Mouse (Mus musculus): ENCODE data around the gene Runx2.

Runx2 gene

DNA sequence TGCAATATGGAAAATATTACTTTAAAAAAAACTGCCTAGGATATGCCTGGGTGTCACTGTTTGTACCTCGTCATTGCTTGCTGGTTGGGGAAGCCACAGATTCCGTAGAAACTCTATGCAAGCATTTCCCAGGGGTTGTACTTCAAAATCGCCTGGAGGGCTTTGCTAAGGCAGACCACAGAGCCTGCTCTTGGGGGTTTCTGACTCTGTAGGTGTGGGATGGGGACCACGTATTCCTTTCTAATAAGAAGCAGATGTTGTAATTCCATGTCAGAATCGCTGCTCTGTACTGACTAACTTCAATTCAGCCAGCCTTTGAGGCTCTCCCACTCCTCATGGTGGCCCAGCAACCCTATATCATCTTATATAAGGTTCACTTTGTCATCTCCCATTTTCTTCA, 46.1 kb downstream of the Runx2 start:
- no peak for DNase-seq (ENCODE audit: low spot score in 2 of 2)

DNA sequence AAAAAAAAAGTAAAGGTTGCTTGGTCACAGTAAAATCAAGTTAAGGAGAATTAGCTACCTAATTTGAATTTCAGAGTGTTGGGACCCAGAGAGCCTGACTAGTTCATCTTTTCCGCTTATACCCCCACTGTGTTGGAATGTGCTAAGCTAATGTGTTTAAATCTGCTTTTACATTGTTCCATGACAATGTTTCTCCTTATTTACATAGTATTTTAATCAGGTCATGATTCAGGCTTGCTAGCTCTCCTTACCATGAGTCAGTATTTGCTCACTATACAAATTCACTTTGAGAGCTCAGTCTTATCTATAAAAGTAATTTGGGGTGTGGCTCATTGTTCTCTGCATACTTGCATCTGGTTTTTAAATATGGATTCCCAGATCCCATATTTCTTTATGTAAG, 47.2 kb downstream of the Runx2 start:
- DNase-seq (ENCODE audit: low spot score in 2 of 2), result no peak

GRCm38 (mm10) chr17:44766975-44767374, 47.6 kb downstream of the Runx2 start:
- DNase-seq (ENCODE audit: low spot score in 2 of 2), result no peak

DNA sequence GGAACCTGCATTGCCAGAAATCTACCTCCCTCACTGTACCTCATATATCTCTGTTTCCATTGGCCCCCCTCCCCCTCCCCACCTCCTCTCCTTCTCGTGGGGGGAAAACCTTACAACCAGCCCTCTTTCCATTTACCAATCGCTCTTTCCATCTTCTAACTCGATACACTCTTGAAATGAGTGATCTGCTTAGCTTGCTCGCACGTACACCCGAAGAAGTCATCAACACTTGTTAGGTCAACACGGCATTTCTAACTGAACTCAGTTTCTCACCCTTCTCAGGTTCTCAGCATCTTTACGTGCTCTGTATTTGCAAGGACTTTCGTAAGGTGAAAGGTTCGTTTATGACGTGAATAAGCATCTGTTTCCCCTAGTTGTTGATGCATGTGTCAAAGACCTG, 48.3 kb downstream of the Runx2 start:
- DNase-seq (ENCODE audit: low spot score in 2 of 2), result no peak

- DNase-seq (ENCODE audit: low spot score in 2 of 2), result no peak
These were observed 69.2 kb downstream of the Runx2 start for GRCm38 (mm10) chr17:44745378-44745777.

- no peak for DNase-seq (ENCODE audit: low spot score in 2 of 2)
These were observed 70.8 kb downstream of the Runx2 start for GRCm38 (mm10) chr17:44743780-44744179.

GRCm38 (mm10) chr17:44742246-44742645, 72.4 kb downstream of the Runx2 start:
- DNase-seq (ENCODE audit: low spot score in 2 of 2), result no peak

DNA sequence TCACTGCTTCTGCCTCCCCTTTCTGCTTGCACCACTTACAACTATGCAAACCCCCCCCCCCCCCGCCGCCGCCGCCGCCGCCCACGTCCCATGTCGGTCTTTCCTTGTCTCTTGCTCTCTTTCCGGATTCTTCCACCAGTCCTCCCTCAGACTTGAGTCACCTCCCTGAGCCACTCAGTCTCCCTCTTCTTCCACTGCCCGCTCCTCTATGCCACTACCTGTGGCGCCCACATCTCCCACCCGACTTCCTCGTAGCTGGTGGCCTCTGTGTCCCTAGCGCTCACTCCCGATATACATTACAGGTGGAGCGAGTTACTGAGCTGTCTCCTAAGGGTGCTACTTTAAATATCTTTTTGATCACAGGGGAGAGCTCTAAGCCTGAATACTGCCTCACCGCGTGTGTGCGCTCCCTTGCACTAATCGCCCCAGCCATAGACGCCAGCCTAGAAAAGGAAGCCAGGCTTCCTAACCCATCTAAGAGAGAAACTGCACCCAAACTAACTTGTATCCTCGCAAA, 76.4 kb downstream of the Runx2 start:
- DNase-seq (ENCODE audit: low spot score in 2 of 2), result no peak

DNA sequence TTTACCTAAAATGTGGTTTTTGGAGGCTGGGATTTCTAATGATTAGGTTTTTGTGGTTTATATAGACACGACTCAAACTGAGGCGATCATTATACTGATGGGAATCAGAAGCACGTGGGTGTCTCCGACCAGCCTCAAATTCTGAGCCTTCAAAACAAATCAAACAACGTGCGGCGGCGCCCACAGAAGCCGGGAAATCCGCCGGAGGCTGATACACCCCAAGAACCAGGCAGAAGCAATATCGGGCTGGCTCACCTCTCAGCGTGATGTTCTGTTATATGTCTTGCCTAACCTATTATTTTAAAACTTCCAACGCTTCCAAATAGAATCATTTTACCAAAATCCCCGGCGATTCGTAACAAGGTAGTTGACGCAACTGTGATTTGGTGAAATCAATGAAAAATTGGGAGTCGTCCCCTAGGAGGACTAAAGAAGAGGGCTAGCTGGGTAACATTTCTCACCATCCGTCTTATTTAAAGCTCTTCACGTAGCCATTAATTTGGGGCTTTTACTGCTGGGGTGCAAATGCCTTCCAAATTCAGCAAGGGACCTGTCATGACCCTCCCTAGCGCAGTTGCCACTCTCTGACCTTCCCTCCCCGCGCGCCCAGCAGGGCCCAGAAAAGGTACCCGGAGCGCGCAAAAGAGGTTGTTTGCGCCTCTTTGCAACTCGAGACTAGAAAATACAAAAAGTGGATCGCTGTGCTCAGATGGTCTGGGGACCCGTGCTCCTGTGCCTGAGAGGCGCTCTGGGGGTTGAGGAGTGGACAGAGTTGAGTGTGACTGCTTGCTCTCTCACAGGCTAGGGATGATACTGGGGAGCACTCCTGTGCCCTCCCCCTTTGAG, 77.1 kb downstream of the Runx2 start:
- DNase-seq (ENCODE audit: low spot score in 2 of 2), result no peak

DNA sequence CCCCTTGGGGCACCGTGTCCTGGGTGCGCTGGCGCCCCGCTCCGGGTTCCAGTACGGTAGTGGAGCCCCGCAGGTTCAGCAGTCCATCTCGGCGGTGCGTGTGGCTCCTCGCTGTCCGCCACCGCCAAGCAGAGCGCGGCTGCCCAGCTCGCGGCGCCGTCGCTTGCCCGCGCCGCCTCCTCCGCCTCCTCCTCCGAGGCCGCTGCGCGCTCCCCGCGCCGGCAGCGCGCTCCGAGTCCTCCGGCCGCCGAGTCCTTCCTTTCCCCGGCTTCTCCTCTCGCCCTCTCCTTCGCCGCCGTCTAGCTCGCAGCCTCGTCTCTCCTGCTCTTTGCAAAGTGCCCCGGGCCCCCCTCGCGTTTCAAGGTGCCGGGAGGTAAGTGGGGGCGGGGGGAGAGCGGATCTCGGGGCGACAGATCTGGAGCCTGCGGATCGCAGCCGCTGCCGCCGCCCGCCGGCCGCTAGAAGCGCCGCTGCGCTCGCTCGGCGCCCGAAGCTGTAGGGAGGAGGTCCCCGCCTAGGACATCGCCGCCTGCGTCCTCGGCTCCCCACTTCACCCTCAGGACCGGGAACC, 78.5 kb downstream of the Runx2 start:
- DNase-seq (ENCODE audit: low spot score in 2 of 2), result peak; percentile 19 to 31

DNA sequence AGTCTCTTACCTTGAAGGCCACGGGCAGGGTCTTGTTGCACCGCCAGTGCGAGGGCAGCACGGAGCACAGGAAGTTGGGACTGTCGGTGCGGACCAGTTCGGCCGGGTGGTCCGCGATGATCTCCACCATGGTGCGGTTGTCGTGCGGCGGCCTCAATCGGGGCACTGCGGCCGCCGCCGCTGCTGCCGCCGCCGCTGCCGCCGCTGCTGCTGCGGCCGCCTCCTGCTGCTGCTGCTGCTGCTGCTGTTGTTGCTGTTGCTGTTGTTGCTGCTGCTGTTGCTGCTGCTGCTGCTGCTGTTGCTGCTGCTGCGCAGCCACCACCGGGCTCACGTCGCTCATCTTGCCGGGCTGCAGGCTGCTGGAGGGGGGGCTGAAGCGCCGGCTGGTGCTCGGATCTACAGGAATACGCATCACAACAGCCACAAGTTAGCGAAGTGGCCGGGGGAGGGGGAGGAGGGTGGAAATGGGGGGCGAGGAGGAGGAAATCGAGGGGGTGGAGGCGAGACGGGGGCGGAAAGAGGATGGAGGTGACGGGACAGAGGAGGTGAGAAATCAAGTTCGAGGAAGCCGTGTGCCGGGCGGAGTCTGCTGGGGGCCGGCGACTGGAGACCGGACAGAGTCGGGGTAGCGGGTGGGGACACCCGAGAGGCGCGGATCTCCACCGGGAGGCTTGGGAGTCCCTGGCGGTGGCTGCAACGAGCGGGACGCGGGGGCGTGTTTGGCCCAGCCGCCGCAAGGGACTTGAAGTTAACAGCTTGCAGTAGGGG, 79.2 kb downstream of the Runx2 start:
- peak; percentile 13 to 17 for DNase-seq (ENCODE audit: low spot score in 2 of 2)

DNA sequence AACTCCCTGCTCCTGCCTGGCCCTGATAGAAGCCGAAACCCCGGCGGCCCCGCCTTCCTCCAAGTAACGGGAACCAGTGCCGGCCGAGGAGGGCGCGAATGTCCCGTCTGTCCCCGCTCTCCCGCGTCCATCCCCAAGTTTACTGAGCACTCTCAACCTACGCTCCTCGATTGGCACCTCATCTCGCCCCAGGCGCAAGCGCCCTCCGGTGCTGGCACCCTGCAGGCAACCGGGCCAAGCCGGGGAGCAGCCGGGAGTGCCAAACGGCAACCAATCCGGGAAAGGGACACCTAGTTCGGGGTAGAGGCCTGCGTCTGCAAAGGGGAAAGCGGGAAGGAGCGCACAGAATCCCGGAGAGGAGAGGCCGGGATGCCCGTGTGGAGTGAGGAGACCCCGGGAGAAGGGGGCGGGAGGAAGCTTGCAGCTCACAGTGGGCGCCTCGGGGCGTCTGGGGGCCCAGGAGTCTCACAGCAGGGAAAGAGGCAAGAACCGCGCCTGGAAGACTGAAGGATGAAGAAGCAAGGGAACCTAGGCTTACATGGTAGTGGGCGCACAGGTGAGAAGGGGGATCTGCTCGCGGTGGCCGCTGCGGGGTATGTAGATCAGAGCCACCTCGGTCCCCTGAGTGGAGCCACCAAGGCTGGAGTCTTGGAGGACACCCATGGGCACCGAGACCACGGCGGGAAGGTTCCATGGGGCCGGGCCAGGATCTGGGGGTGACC, 79.9 kb downstream of the Runx2 start:
- peak; percentile 7 to 14 for DNase-seq (ENCODE audit: low spot score in 2 of 2)

DNA sequence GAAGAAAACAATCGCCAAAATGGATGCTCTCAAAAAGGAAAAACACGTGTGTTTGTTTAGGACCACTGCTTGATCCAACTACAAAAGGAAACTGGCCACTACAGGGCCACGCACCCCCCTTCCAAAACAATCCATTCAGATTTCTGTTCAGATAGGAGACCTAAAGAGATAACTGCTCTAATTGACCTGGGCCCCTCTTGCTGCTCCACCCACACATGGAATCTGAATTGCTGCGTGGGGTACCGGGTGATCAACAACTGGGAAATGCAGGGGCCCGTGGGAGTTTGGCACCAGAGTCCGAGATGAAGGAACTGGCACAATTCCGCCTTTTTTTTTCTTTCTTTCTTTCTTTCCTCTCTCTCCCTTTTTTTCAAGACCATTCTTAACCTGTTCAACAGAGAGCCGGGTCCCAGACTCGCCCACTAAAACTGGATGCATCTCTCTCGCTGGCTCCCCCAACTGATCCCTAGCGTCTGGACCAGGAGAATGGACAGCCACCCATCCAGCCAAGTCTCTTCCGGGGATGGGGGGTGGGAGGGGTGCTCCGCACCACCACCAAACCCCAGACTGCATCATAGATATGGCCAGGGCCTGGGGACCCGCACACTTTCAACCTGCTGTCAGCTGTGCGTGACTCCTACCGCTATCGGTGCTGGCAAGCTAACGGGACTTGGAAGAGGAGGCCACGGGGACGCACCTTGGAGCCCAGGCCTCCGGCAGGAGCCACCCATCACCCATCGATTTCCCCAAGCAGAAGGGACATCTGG, 80.9 kb downstream of the Runx2 start:
- DNase-seq (ENCODE audit: low spot score in 2 of 2), result no peak

DNA sequence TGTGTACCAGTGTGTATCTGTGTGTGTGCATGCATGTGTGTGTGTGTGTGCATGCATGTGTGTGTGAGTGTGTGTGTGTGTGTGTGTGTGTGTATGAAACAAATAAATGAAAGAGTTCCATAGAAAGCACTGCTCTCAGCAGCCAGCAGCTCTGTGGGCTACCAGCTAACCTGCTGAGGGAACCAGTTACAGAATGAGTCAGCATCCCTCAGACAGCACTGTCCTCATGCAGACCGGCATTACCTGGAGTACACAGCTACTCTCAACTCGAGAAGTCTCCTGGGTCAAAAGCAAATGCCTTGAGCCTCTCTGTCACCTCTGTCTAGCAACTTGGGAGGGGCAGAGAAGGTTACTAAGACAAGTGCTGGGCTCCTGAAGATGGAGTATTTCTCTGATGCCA, 86.1 kb downstream of the Runx2 start:
- no peak for DNase-seq (ENCODE audit: low spot score in 2 of 2)

DNA sequence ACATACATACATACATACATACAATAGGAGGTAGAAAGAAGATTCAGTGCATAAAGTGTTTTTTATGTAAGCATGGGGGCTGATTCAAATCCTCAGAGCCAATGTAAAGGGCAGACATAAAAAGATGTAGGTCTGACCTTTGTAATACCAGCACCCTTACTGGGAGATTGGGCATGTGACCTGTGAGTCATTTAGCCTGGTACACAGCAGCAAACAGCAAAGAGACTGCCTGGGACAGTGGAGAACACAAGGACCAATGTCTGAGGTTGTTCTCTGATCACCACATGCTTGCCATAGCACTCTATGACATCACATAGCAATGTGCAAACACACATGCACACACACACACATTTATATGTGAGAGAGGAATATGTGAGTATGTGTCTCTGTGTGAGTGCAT, 86.9 kb downstream of the Runx2 start:
- no peak for DNase-seq (ENCODE audit: low spot score in 2 of 2)

- DNase-seq (ENCODE audit: low spot score in 2 of 2), result no peak
These were observed 89.7 kb downstream of the Runx2 start for GRCm38 (mm10) chr17:44724805-44725480.

GRCm38 (mm10) chr17:44724255-44724654, 90.3 kb downstream of the Runx2 start:
- no peak for DNase-seq (ENCODE audit: low spot score in 2 of 2)

- DNase-seq (ENCODE audit: low spot score in 2 of 2), result no peak
These were observed 92.3 kb downstream of the Runx2 start for GRCm38 (mm10) chr17:44722103-44722792.

DNA sequence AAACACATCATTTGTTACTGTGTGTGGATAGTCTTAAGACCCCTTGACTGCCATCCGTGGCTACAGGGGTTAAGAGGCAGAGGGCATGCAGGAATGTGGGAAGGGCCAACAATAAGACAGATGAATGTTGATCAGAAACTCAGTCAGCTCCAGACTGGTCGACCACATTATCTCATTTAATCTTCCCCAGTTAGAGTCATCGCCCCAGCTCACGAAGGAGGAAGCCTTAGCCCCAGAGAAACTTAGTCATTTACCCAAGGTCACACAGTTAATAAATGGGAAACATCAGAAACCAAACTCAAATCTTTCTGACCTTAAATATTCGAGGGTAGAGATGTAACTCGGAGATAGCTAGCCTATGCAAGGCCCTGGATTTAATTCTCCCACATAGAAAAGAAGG, 96.0 kb downstream of the Runx2 start:
- no peak for DNase-seq (ENCODE audit: low spot score in 2 of 2)

- no peak for DNase-seq (ENCODE audit: low spot score in 2 of 2)
These were observed 96.6 kb downstream of the Runx2 start for GRCm38 (mm10) chr17:44718036-44718435.
